ENCODE assay signal across 16 mouse cellular contexts in the genomic region with DNA sequence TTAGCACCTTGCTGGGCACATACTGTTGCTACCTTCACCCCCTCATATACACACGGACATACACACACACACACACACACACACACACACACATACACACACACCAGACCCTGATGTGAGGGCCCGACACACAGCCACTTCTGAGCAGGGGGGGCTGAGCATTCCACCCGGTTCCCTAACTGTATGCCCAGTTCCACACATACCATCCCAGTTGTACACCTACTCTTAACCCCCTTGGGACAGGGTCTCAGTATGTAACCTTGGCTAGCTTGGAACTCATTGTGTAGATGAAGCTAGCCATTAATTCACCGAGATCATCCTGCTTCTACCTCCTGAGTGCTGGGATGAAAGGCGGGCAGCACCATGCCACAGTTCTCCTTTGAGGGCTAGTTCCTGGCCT. TPM values are rescaled to one million over a fixed set of nuclear protein-coding genes. Genes with fewer than 3 reads are reported as not detected.
DNase-seq lines count a peak whose midpoint lies in the region; ATAC-seq and TF ChIP-seq lines count a peak whose summit lies in the region.
"Had no signal": no experiment of that assay in that cellular context is flagged by ENCODE, and none has a peak within 500 bp of the region (broad histone marks: within the 10 kb centered on the region; RNA-seq: fewer than 3 reads in every experiment).

No protein-coding gene starts in this region.

- no peak overlapping the region for H3K4me3 ChIP-seq in heart, embryonic 11.5 days (ENCODE audit: low read depth, low read length)
- no peak overlapping the region for H3K4me3 ChIP-seq in left cerebral cortex, adult 2 months
- H3K4me3 ChIP-seq in brown adipose tissue, adult 24 weeks (ENCODE audit: insufficient read depth, low read depth, low read length) = no peak overlapping the region
- no peak overlapping the region for H3K4me3 ChIP-seq in embryonic fibroblast, embryonic 13.5 days (ENCODE audit: insufficient read depth, low read length)
- H3K4me3 ChIP-seq: forebrain, embryonic 10.5 days; limb, embryonic 12.5 days had no signal

- no peak overlapping the region for H3K9ac ChIP-seq in heart, embryonic 11.5 days (ENCODE audit: low read depth, low read length)
- H3K9ac ChIP-seq: limb, embryonic 12.5 days had no signal

- no peaks in the 10 kb centered on the region for H3K36me3 ChIP-seq in heart, embryonic 11.5 days (ENCODE audit: control insufficient read depth, insufficient read depth, low read length)
- H3K36me3 ChIP-seq: forebrain, embryonic 10.5 days; limb, embryonic 12.5 days had no signal

- no peak for DNase-seq in heart, adult 9 months (ENCODE audit: low spot score in 2 of 2)
- no peak for DNase-seq in left cerebral cortex, adult 2 months (ENCODE audit: extremely low spot score in 1 of 2, low spot score in 2 of 2)
- no peak for DNase-seq in left cerebral cortex, adult 18-20 months (ENCODE audit: low spot score in 2 of 2)
- DNase-seq in thymus, postnatal 0 days (ENCODE audit: low spot score) = no peak
- DNase-seq: cerebellum, postnatal 14 days; gastrocnemius, postnatal 36 days; kidney, adult 8-10 months; kidney, postnatal 4 days; layer of hippocampus, postnatal 36 days; lung, adult 2 months; spleen, adult 18-20 months had no signal

- 81% methylated on average over 5 of the region's 5 CpGs for WGBS in heart, embryonic 11.5 days (ENCODE audit: insufficient replicate concordance)

- TF ChIP-seq CTCF in left cerebral cortex, adult 2 months (IDR thresholded peaks at IDR 0.05) = no peak
- TF ChIP-seq CTCF in embryonic fibroblast, embryonic 13.5 days (IDR thresholded peaks at IDR 0.05; ENCODE audit: borderline replicate concordance, insufficient read depth, low read length) = no peak

- H3K27me3 ChIP-seq in heart, embryonic 11.5 days (ENCODE audit: control insufficient read depth, insufficient read depth, low read length) = no peaks in the 10 kb centered on the region
- H3K27me3 ChIP-seq: limb, embryonic 12.5 days had no signal

- intact Hi-C loops in left cerebral cortex, adult 2 months (cut with DNase I) = no loop called here

- no peak for ATAC-seq in heart, embryonic 11.5 days (replicated peaks; ENCODE audit: insufficient number of reproducible peaks, low FRiP score, low TSS enrichment)

- H3K27ac ChIP-seq in heart, embryonic 11.5 days (ENCODE audit: low read depth, low read length) = 0 out of 2 replicates have a peak overlapping the region, but pooled peaks have one; percentile 29
- H3K27ac ChIP-seq in left cerebral cortex, adult 2 months = peak overlapping the region; percentile 88
- H3K27ac ChIP-seq in brown adipose tissue, adult 24 weeks (replicated peaks; ENCODE audit: low read depth, low read length) = peak overlapping the region; percentile 64
- peak overlapping the region; percentile 20; the same call in 1 of the 2 replicates for H3K27ac ChIP-seq in embryonic fibroblast, embryonic 13.5 days (ENCODE audit: insufficient read depth, low read length)
- H3K27ac ChIP-seq: forebrain, embryonic 10.5 days; limb, embryonic 12.5 days had no signal

- no peak for TF ChIP-seq POLR2A in embryonic fibroblast, embryonic 13.5 days (IDR thresholded peaks at IDR 0.05; ENCODE audit: low read depth, low read length)

- no peak overlapping the region for H3K4me2 ChIP-seq in heart, embryonic 11.5 days
- H3K4me2 ChIP-seq: limb, embryonic 12.5 days had no signal

- H3K4me1 ChIP-seq in heart, embryonic 11.5 days (ENCODE audit: control insufficient read depth, insufficient read depth, low read length) = peaks cover 65% of the 10 kb centered on the region
- peaks cover 79% of the 10 kb centered on the region for H3K4me1 ChIP-seq in brown adipose tissue, adult 24 weeks (ENCODE audit: control insufficient read depth, insufficient read depth, insufficient read length, low read length)
- peaks cover 21% of the 10 kb centered on the region for H3K4me1 ChIP-seq in embryonic fibroblast, embryonic 13.5 days (ENCODE audit: control insufficient read depth, insufficient read depth, low read length)

- no peaks in the 10 kb centered on the region for H3K9me3 ChIP-seq in heart, embryonic 11.5 days (replicated peaks; ENCODE audit: control insufficient read depth, low read length)
- H3K9me3 ChIP-seq: forebrain, embryonic 10.5 days; limb, embryonic 12.5 days had no signal

RNA-seq across cellular contexts. Expression of gene Pitpnm2, which starts 29.0 kb away (rescaled TPM):
- 7.0 and 7.8 TPM in 2 replicates for polyA plus RNA-seq in heart, embryonic 11.5 days (2014; fragmentation: Nextera tagmentation; extraction: Ambion mirVana)
- 100 to 1,000 TPM; 317 to 336 TPM for total RNA-seq in left cerebral cortex, adult 2 months (2021)
- 100 to 1,000 TPM; 259 to 274 TPM for total RNA-seq in left cerebral cortex, adult 18-20 months (2021)
- polyA plus RNA-seq in brown adipose tissue, adult 24 weeks (2012; ENCODE audit: insufficient read depth, insufficient read length, missing spikeins) = 20.3 and 21.8 TPM in 2 replicates
- polyA plus RNA-seq in embryonic fibroblast, embryonic 13.5 days (2011; ENCODE audit: insufficient read length, low read depth, missing spikeins) = 22.7 and 28.9 TPM in 2 replicates
- polyA plus RNA-seq in thymus, postnatal 0 days (2015; fragmentation: Nextera tagmentation; extraction: Ambion mirVana) = 22.6 and 33.9 TPM in 2 replicates

Comparison
In these comparisons a context has a peak if more than half of its experiments do, and no peak if none do; other contexts are left out.
1. H3K27ac ChIP-seq: peak in every context shown above with its lines; median percentile 88 in left cerebral cortex, adult 2 months; 64 in brown adipose tissue, adult 24 weeks; 29 in heart, embryonic 11.5 days; 20 in embryonic fibroblast, embryonic 13.5 days.